Mouse (Mus musculus): ENCODE data around the gene Tas2r125. TPM values are rescaled to one million over a fixed set of nuclear protein-coding genes. Genes with fewer than 3 reads are reported as not detected.
"Not testable (repeated sequence)": the region's sequence is repeated elsewhere in the genome, so short reads cannot be mapped to it uniquely, and the experiment has no call there.

Gene Tas2r125
- not detected in 2 replicates for polyA plus RNA-seq (2015; fragmentation: Nextera tagmentation; extraction: Ambion mirVana)

- Histone ChIP-seq H3K4me2 (ENCODE audit: low read depth, low read length) (no peak within 1 kb of the TSS), H3K4me1 (ENCODE audit: insufficient read depth) (no peaks in the 10 kb centered on the region), H3K9ac (replicated peaks) (no peak within 1 kb of the TSS), H3K27me3 (ENCODE audit: insufficient read depth, low read length) (no peaks in the 10 kb centered on the region), H3K27ac (ENCODE audit: low read depth) (no peak within 1 kb of the TSS), H3K9me3 (ENCODE audit: low read length) (no peaks in the 10 kb centered on the region), H3K36me3 (replicated peaks; ENCODE audit: insufficient read depth, low read length) (no peaks in the 10 kb centered on the region), H3K4me3 (ENCODE audit: low read depth, low read length) (no peak within 1 kb of the TSS)
- no peak for TF ChIP-seq EP300 (IDR thresholded peaks at IDR 0.05; ENCODE audit: low read depth)
- TF ChIP-seq CTCF (IDR thresholded peaks at IDR 0.05; ENCODE audit: low read depth) = no peak
- WGBS (ENCODE audit: insufficient replicate concordance) = 75% methylated on average over 3 of the region's 3 CpGs
- ATAC-seq (no peak), DNase-seq (no peak)
These were observed at the start of gene Tas2r125 for GRCm38 (mm10) chr6:132909351-132909750. TSS of gene Tas2r125 (plus strand) at chr6:132909651.

GRCm38 (mm10) chr6:132867708-132868107, 41.7 kb upstream of the Tas2r125 start, which contains the start of gene Tas2r110:
TSS of gene Tas2r110 (plus strand) at chr6:132868008.
- Histone ChIP-seq H3K9ac (replicated peaks) (no peak within 1 kb of the TSS), H3K27ac (ENCODE audit: low read depth) (no peak within 1 kb of the TSS), H3K4me1 (ENCODE audit: insufficient read depth) (no peaks in the 10 kb centered on the region), H3K36me3 (replicated peaks; ENCODE audit: insufficient read depth, low read length) (no peaks in the 10 kb centered on the region), H3K4me3 (ENCODE audit: low read depth, low read length) (no peak within 1 kb of the TSS), H3K4me2 (ENCODE audit: low read depth, low read length) (no peak within 1 kb of the TSS), H3K27me3 (ENCODE audit: insufficient read depth, low read length) (no peaks in the 10 kb centered on the region), H3K9me3 (ENCODE audit: low read length) (no peaks in the 10 kb centered on the region)
- ATAC-seq (no peak), DNase-seq (no peak)
- TF ChIP-seq EP300 (IDR thresholded peaks at IDR 0.05; ENCODE audit: low read depth) (no peak), CTCF (IDR thresholded peaks at IDR 0.05; ENCODE audit: low read depth) (no peak)

- TF ChIP-seq CTCF (IDR thresholded peaks at IDR 0.05; ENCODE audit: low read depth) (no peak), EP300 (IDR thresholded peaks at IDR 0.05; ENCODE audit: low read depth) (no peak)
- ATAC-seq = no peak
- Histone ChIP-seq H3K36me3 (replicated peaks; ENCODE audit: insufficient read depth, low read length) (no peaks in the 10 kb centered on the region), H3K4me3 (ENCODE audit: low read depth, low read length) (no peak within 1 kb of the TSS), H3K4me2 (ENCODE audit: low read depth, low read length) (no peak within 1 kb of the TSS), H3K4me1 (ENCODE audit: insufficient read depth) (no peaks in the 10 kb centered on the region), H3K27me3 (ENCODE audit: insufficient read depth, low read length) (no peaks in the 10 kb centered on the region), H3K9me3 (ENCODE audit: low read length) (no peaks in the 10 kb centered on the region), H3K27ac (ENCODE audit: low read depth) (no peak within 1 kb of the TSS), H3K9ac (replicated peaks) (no peak within 1 kb of the TSS)
- 59% methylated on average over 1 of the region's 1 CpGs for WGBS (ENCODE audit: insufficient replicate concordance)
- no peak for DNase-seq
These were observed 16.7 kb upstream of the Tas2r125 start, which contains the start of gene Tas2r113 for GRCm38 (mm10) chr6:132892711-132893110. TSS of gene Tas2r113 (plus strand) at chr6:132893011.

GRCm38 (mm10) chr6:132941376-132941775, 31.9 kb downstream of the Tas2r125 start:
- H3K27me3 ChIP-seq (ENCODE audit: insufficient read depth, low read length); H3K4me1 ChIP-seq (ENCODE audit: insufficient read depth); H3K9me3 ChIP-seq (ENCODE audit: low read length); H3K27ac ChIP-seq (ENCODE audit: low read depth); H3K4me3 ChIP-seq (ENCODE audit: low read depth, low read length); H3K4me2 ChIP-seq (ENCODE audit: low read depth, low read length); DNase-seq; H3K9ac ChIP-seq (replicated peaks); ATAC-seq; H3K36me3 ChIP-seq (replicated peaks; ENCODE audit: insufficient read depth, low read length): not testable (repeated sequence)

- ATAC-seq = no peak
- WGBS (ENCODE audit: insufficient replicate concordance) = 70% methylated on average over 2 of the region's 2 CpGs
- DNase-seq = no peak
- no peaks in the 10 kb centered on the region for H3K9me3 ChIP-seq (ENCODE audit: low read length)
- TF ChIP-seq EP300 (IDR thresholded peaks at IDR 0.05; ENCODE audit: low read depth) = no peak
- TF ChIP-seq CTCF (IDR thresholded peaks at IDR 0.05; ENCODE audit: low read depth) = no peak
- no peak within 1 kb of the TSS for H3K4me3 ChIP-seq (ENCODE audit: low read depth, low read length)
- no peaks in the 10 kb centered on the region for H3K27me3 ChIP-seq (ENCODE audit: insufficient read depth, low read length)
- no peaks in the 10 kb centered on the region for H3K36me3 ChIP-seq (replicated peaks; ENCODE audit: insufficient read depth, low read length)
- H3K4me1 ChIP-seq (ENCODE audit: insufficient read depth) = no peaks in the 10 kb centered on the region
- H3K4me2 ChIP-seq (ENCODE audit: low read depth, low read length) = no peak within 1 kb of the TSS
- no peak within 1 kb of the TSS for H3K9ac ChIP-seq (replicated peaks)
- no peak within 1 kb of the TSS for H3K27ac ChIP-seq (ENCODE audit: low read depth)
These were observed 41.4 kb downstream of the Tas2r125 start, which contains the start of gene Tas2r129 for GRCm38 (mm10) chr6:132950802-132951201. TSS of gene Tas2r129 (plus strand) at chr6:132951102.

GRCm38 (mm10) chr6:132957819-132958218, 48.4 kb downstream of the Tas2r125 start, which contains the start of gene Tas2r131:
TSS of gene Tas2r131 (minus strand) at chr6:132957919.
- no peak for TF ChIP-seq EP300 (IDR thresholded peaks at IDR 0.05; ENCODE audit: low read depth)
- TF ChIP-seq CTCF (IDR thresholded peaks at IDR 0.05; ENCODE audit: low read depth) = no peak
- Histone ChIP-seq H3K36me3 (replicated peaks; ENCODE audit: insufficient read depth, low read length) (no peaks in the 10 kb centered on the region), H3K9me3 (ENCODE audit: low read length) (no peaks in the 10 kb centered on the region), H3K4me3 (ENCODE audit: low read depth, low read length) (no peak within 1 kb of the TSS), H3K4me1 (ENCODE audit: insufficient read depth) (no peaks in the 10 kb centered on the region), H3K27me3 (ENCODE audit: insufficient read depth, low read length) (no peaks in the 10 kb centered on the region), H3K27ac (ENCODE audit: low read depth) (no peak within 1 kb of the TSS), H3K4me2 (ENCODE audit: low read depth, low read length) (no peak within 1 kb of the TSS), H3K9ac (replicated peaks) (no peak within 1 kb of the TSS)
- DNase-seq (no peak), ATAC-seq (no peak)
- 57% methylated on average over 1 of the region's 1 CpGs for WGBS (ENCODE audit: insufficient replicate concordance)

Other genes starting within 250 kb of the Tas2r125 start
- not detected in 2 replicates for gene Tas2r121, start 208.6 kb upstream of the Tas2r125 start, polyA plus RNA-seq (2015; fragmentation: Nextera tagmentation; extraction: Ambion mirVana)
- not detected in 2 replicates for gene Tas2r122, start 197.7 kb upstream of the Tas2r125 start, polyA plus RNA-seq (2015; fragmentation: Nextera tagmentation; extraction: Ambion mirVana)
- not detected in 2 replicates for gene Tas2r115, start 171.6 kb upstream of the Tas2r125 start, polyA plus RNA-seq (2015; fragmentation: Nextera tagmentation; extraction: Ambion mirVana)
- gene Tas2r124, start 154.9 kb upstream of the Tas2r125 start, polyA plus RNA-seq (2015; fragmentation: Nextera tagmentation; extraction: Ambion mirVana) = not detected in 2 replicates
- gene Tas2r102, start 147.5 kb upstream of the Tas2r125 start, polyA plus RNA-seq (2015; fragmentation: Nextera tagmentation; extraction: Ambion mirVana) = not detected in 2 replicates
- gene Tas2r136, start 131.5 kb upstream of the Tas2r125 start, polyA plus RNA-seq (2015; fragmentation: Nextera tagmentation; extraction: Ambion mirVana) = not detected in 2 replicates
- gene Tas2r117, start 106.8 kb upstream of the Tas2r125 start, polyA plus RNA-seq (2015; fragmentation: Nextera tagmentation; extraction: Ambion mirVana) = not detected in 2 replicates
- gene Tas2r123, start 62.5 kb upstream of the Tas2r125 start, polyA plus RNA-seq (2015; fragmentation: Nextera tagmentation; extraction: Ambion mirVana) = not detected in 2 replicates
- not detected in 2 replicates for gene Tas2r116, start 54.2 kb upstream of the Tas2r125 start, polyA plus RNA-seq (2015; fragmentation: Nextera tagmentation; extraction: Ambion mirVana)
- gene Tas2r110, start 41.6 kb upstream of the Tas2r125 start, polyA plus RNA-seq (2015; fragmentation: Nextera tagmentation; extraction: Ambion mirVana) = not detected in 2 replicates
- gene Tas2r113, start 16.6 kb upstream of the Tas2r125 start, polyA plus RNA-seq (2015; fragmentation: Nextera tagmentation; extraction: Ambion mirVana) = not detected in 2 replicates
- gene Tas2r129, start 41.5 kb downstream of the Tas2r125 start, polyA plus RNA-seq (2015; fragmentation: Nextera tagmentation; extraction: Ambion mirVana) = not detected in 2 replicates
- gene Tas2r131, start 48.3 kb downstream of the Tas2r125 start, polyA plus RNA-seq (2015; fragmentation: Nextera tagmentation; extraction: Ambion mirVana) = not detected in 2 replicates
- gene Tas2r109, start 71.3 kb downstream of the Tas2r125 start, polyA plus RNA-seq (2015; fragmentation: Nextera tagmentation; extraction: Ambion mirVana) = not detected in 2 replicates
- not detected in 2 replicates for gene Tas2r103, start 127.5 kb downstream of the Tas2r125 start, polyA plus RNA-seq (2015; fragmentation: Nextera tagmentation; extraction: Ambion mirVana)
- not detected in 2 replicates for gene Tas2r140, start 146.2 kb downstream of the Tas2r125 start, polyA plus RNA-seq (2015; fragmentation: Nextera tagmentation; extraction: Ambion mirVana)
- gene Smim10l1, start 195.3 kb downstream of the Tas2r125 start, polyA plus RNA-seq (2015; fragmentation: Nextera tagmentation; extraction: Ambion mirVana) = 64.7 and 72.4 TPM in 2 replicates

Measured in liver, postnatal 0 days (tissue).